Mouse (Mus musculus): Measurements from ENCODE around the gene Zfp12. TPM values are rescaled to one million over a fixed set of nuclear protein-coding genes. Genes with fewer than 3 reads are reported as not detected.

Gene Zfp12
- polyA plus RNA-seq (2015; fragmentation: Nextera tagmentation; extraction: Ambion mirVana), result 8.7 and 9.1 TPM in 2 replicates

GRCm38 (mm10) chr5:143235028-143235693 is at the start of gene Zfp12:
TSS of gene Zfp12 (plus strand) at chr5:143235163.

DNA sequence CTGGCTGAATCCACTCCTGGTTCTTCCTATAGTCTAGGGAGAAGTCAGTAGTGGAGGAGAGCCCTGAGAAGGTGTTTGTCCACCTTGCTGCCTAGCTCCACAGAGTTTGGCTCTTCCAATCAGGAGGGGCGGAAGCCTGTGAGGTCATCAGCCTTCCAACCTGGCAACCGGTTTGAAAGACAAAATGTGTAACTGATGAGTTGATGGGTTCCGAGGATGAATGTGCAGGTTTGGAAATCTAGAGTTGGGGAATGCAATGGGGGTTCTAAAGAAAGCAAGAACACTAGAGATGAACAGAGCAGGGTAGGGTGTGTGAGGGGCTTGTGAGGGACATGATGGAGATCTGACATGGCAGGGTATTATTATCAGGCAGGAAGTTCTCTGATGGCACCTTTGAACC is 8.2 kb upstream of the Zfp12 start, which contains the start of gene Spdye4a:
Gene Spdye4a, minus strand, starts transcription at position 101 of the 400 bp plus-strand sequence.

DNA sequence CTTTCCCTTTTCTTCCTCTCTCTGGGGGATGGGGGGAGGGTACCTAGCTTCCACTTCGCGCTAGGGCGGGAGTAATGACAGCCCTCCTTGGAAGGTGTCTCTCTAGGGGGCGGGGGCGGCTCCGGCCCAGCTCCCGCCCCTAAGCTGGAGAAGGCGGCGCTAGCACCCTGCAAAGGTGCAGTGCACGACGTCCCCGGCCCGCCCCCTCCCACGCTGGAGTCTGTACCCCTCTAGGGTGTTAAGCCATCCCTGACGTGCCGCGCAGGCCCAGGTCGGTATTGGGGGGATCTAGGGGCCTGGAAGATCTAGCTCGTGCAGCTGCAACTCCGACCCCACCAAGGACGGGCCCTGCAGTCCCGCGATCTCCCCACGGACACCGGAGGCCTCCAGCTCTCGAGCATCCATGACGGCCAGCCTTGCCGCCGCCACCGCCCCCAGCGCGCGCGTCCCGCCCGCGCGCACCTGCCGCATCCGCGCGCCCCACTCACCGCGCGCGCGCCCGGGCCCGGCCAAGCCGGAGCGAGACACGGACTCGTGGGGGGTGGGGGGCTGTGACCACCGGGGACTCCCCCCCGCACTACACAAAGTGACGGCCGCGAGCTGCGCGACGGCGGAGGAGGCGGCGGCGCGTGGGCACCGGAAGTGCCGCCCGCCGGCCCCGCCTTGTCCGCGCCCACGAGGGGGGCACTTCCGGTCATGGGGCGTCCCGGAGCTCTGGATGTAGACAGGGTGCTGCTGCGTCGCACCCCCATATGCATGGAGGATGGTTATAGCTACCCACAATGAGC is 34.6 kb downstream of the Zfp12 start, which contains the start of gene Zfp316:
Gene Zfp316, minus strand, starts transcription at position 660 of the 788 bp plus-strand sequence.

DNA sequence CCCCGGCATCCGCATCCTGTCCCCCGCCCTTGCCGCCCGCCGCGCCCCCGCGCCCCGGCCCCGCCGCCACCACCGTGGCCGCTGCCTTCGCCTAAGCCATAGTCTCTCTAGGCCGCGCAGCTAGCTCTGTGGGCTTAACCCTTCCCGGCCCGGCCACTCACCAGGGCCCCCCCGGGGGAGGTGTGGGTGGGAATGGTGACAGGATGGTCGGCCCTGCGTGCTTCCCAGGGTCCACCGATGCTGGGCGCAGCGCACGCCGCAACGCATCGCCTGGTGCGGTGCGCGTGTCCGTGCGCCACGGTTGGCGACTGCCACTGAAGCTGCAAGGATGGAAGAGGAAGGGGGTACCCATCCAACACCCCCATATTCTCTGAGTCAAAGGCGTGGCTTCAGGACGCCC is 58.4 kb downstream of the Zfp12 start, which contains the start of gene Zfp853:
Gene Zfp853, minus strand, starts transcription at position 220 of the 400 bp plus-strand sequence.

Other genes with a start within 250 kb of the Zfp12 start
- 19.4 and 32.7 TPM in 2 replicates for gene Rnf216, start 122.2 kb upstream of the Zfp12 start, polyA plus RNA-seq (2015; fragmentation: Nextera tagmentation; extraction: Ambion mirVana)
- gene Olfr718-ps1, start 87.6 kb upstream of the Zfp12 start, polyA plus RNA-seq (2015; fragmentation: Nextera tagmentation; extraction: Ambion mirVana), result 0.03 TPM in 1 of 2 replicates, not detected in the other
- 6.1 and 7.0 TPM in 2 replicates for gene Rbak, start 54.4 kb upstream of the Zfp12 start, polyA plus RNA-seq (2015; fragmentation: Nextera tagmentation; extraction: Ambion mirVana)
- 0.05 TPM in 1 of 2 replicates, not detected in the other for gene Spdye4b, start 54.1 kb upstream of the Zfp12 start, polyA plus RNA-seq (2015; fragmentation: Nextera tagmentation; extraction: Ambion mirVana)
- not detected in 2 replicates for gene Spdye4a, start 8.3 kb upstream of the Zfp12 start, polyA plus RNA-seq (2015; fragmentation: Nextera tagmentation; extraction: Ambion mirVana)
- gene Zfp316, start 34.9 kb downstream of the Zfp12 start, polyA plus RNA-seq (2015; fragmentation: Nextera tagmentation; extraction: Ambion mirVana), result 3.0 and 3.4 TPM in 2 replicates
- 0.04 and 0.20 TPM in 2 replicates for gene Zfp853, start 58.5 kb downstream of the Zfp12 start, polyA plus RNA-seq (2015; fragmentation: Nextera tagmentation; extraction: Ambion mirVana)
- gene E130309D02Rik, start 80.2 kb downstream of the Zfp12 start, polyA plus RNA-seq (2015; fragmentation: Nextera tagmentation; extraction: Ambion mirVana), result 18.0 and 29.8 TPM in 2 replicates
- 58.8 and 92.9 TPM in 2 replicates for gene Zdhhc4, start 94.1 kb downstream of the Zfp12 start, polyA plus RNA-seq (2015; fragmentation: Nextera tagmentation; extraction: Ambion mirVana)
- gene Grid2ip, start 122.2 kb downstream of the Zfp12 start, polyA plus RNA-seq (2015; fragmentation: Nextera tagmentation; extraction: Ambion mirVana), result 0.37 and 0.61 TPM in 2 replicates
- 195 and 215 TPM in 2 replicates for gene Kdelr2, start 168.7 kb downstream of the Zfp12 start, polyA plus RNA-seq (2015; fragmentation: Nextera tagmentation; extraction: Ambion mirVana)
- gene Daglb, start 229.4 kb downstream of the Zfp12 start, polyA plus RNA-seq (2015; fragmentation: Nextera tagmentation; extraction: Ambion mirVana), result 8.5 and 14.0 TPM in 2 replicates